Mouse (Mus musculus) CH12.LX (cell line): Measurements from ENCODE around the gene Phka2. TPM values are rescaled to one million over a fixed set of nuclear protein-coding genes. Genes with fewer than 3 reads are reported as not detected.

Source experiments
- DNase-seq: peaks from one replicate; pipeline ENCODE4 v3.0.0-alpha.2; 2013; ENCODE audit errors: extremely low read depth
- H3K27ac ChIP-seq: 2 replicates; pipeline ENCODE4 v1.5.1; 2012; ENCODE audit warnings: low read depth, mild to moderate bottlenecking, control low read depth, moderate library complexity; ENCODE audit not compliant: insufficient read depth
- H3K27me3 ChIP-seq: replicated peaks from 2 replicates; pipeline ENCODE3; 2012; ENCODE audit warnings: inconsistent platforms
- H3K36me3 ChIP-seq, 2 experiments: replicated peaks in 1 of 2; 2 replicates each; pipeline versions ENCODE3 to v1.6.1; 2012; ENCODE audit warnings: inconsistent platforms in 1 of 2, low read length in 1 of 2, mild to moderate bottlenecking in 1 of 2, mixed read lengths in 1 of 2, moderate library complexity in 1 of 2; ENCODE audit not compliant: control insufficient read depth in 1 of 2, insufficient read depth in 1 of 2
- H3K4me1 ChIP-seq, 2 experiments: 2 replicates each; pipeline ENCODE4 v1.6.1; 2012; ENCODE audit warnings: inconsistent platforms in 1 of 2, moderate library complexity in 1 of 2; ENCODE audit not compliant: insufficient read depth in 2 of 2, control insufficient read depth in 1 of 2
- H3K4me2 ChIP-seq: 2 replicates; pipeline ENCODE4 v1.6.1; 2012; ENCODE audit warnings: low read depth, mild to moderate bottlenecking, control low read depth; ENCODE audit not compliant: poor library complexity, insufficient read depth, severe bottlenecking
- H3K4me3 ChIP-seq, 3 experiments: fragments of 150-350 bp in 1 of 3; sonication (generic) in 1 of 3; replicated peaks in 1 of 3; 2 replicates each; pipeline versions ENCODE3 to v1.5.1; 2011 to 2012; ENCODE audit warnings: low read depth in 2 of 3, low read length in 2 of 3, mild to moderate bottlenecking in 2 of 3, moderate library complexity in 2 of 3, control low read depth in 1 of 3, improper control_type of control experiment in 1 of 3, inconsistent platforms in 1 of 3, mixed read lengths in 1 of 3; ENCODE audit not compliant: poor library complexity in 1 of 3
- H3K79me2 ChIP-seq: replicated peaks from 2 replicates; pipeline ENCODE4 v1.6.1; 2012; ENCODE audit warnings: mild to moderate bottlenecking, moderate library complexity; ENCODE audit not compliant: control insufficient read depth, poor library complexity, insufficient read depth, severe bottlenecking; ENCODE audit errors: extremely low read depth
- H3K9ac ChIP-seq: 2 replicates; pipeline ENCODE4 v1.6.1; 2012; ENCODE audit warnings: low read depth, mild to moderate bottlenecking, control low read depth, moderate library complexity; ENCODE audit not compliant: insufficient read depth
- H3K9me3 ChIP-seq: replicated peaks from 2 replicates; pipeline ENCODE3; 2012; ENCODE audit warnings: low read length, inconsistent platforms, mixed read lengths
- CHD1 ChIP-seq: IDR thresholded peaks from 2 replicates; pipeline ENCODE4 v1.6.1; 2012; ENCODE audit warnings: low read depth, low read length, improper control_type of control experiment, inconsistent platforms
- CHD2 ChIP-seq: IDR thresholded peaks from 2 replicates; pipeline ENCODE4 v1.6.1; 2011; ENCODE audit warnings: low read length, improper control_type of control experiment
- HCFC1 ChIP-seq: IDR thresholded peaks from 2 replicates; pipeline ENCODE4 v1.6.1; 2012; ENCODE audit warnings: low read depth, mild to moderate bottlenecking, inconsistent platforms, low read length, improper control_type of control experiment
- IRF4 ChIP-seq: IDR thresholded peaks from 2 replicates; pipeline ENCODE4 v1.6.1; 2014; ENCODE audit warnings: low read depth, mild to moderate bottlenecking, inconsistent platforms, low read length, improper control_type of control experiment
- MAFK ChIP-seq: IDR thresholded peaks from 2 replicates; pipeline ENCODE4 v1.6.1; 2011; ENCODE audit warnings: low read length, improper control_type of control experiment; ENCODE audit not compliant: insufficient replicate concordance
- MAX ChIP-seq: IDR thresholded peaks from 2 replicates; pipeline ENCODE4 v1.6.1; 2011; ENCODE audit warnings: low read length, improper control_type of control experiment
- MEF2A ChIP-seq: IDR thresholded peaks from 2 replicates; pipeline ENCODE4 v1.6.1; 2014; ENCODE audit warnings: low read depth, mild to moderate bottlenecking, inconsistent platforms, low read length, improper control_type of control experiment, borderline replicate concordance
- MXI1 ChIP-seq: IDR thresholded peaks from 2 replicates; pipeline ENCODE4 v1.6.1; 2011; ENCODE audit warnings: mild to moderate bottlenecking, low read depth, low read length, improper control_type of control experiment
- NELFE ChIP-seq: IDR thresholded peaks from 2 replicates; pipeline ENCODE4 v1.6.1; 2011; ENCODE audit warnings: low read depth, low read length, improper control_type of control experiment
- NRF1 ChIP-seq: IDR thresholded peaks from 2 replicates; pipeline ENCODE4 v1.6.1; 2014; ENCODE audit warnings: low read depth, mild to moderate bottlenecking, inconsistent platforms, low read length, improper control_type of control experiment, moderate library complexity
- PAX5 ChIP-seq: IDR thresholded peaks from 2 replicates; pipeline ENCODE4 v1.6.1; 2012; ENCODE audit warnings: low read length, inconsistent platforms, mixed read lengths
- POLR2A ChIP-seq: IDR thresholded peaks from 2 replicates; pipeline ENCODE4 v1.6.1; 2011; ENCODE audit warnings: low read depth, mild to moderate bottlenecking, improper control_type of control experiment, low read length
- SIN3A ChIP-seq: IDR thresholded peaks from 2 replicates; pipeline ENCODE4 v1.6.1; 2012; ENCODE audit warnings: low read length, improper control_type of control experiment, inconsistent platforms
- SMC3 ChIP-seq: IDR thresholded peaks from 2 replicates; pipeline ENCODE4 v1.6.1; 2011; ENCODE audit warnings: low read depth, low read length, improper control_type of control experiment
- TBP ChIP-seq: conservative IDR thresholded peaks from 2 replicates; pipeline ENCODE4 v1.6.1; 2011; ENCODE audit warnings: low read depth, low read length, improper control_type of control experiment
- TCF12 ChIP-seq: IDR thresholded peaks from 2 replicates; pipeline ENCODE4 v1.6.1; 2014; ENCODE audit warnings: low read depth, mild to moderate bottlenecking, inconsistent platforms, low read length, improper control_type of control experiment
- UBTF ChIP-seq: IDR thresholded peaks from 2 replicates; pipeline ENCODE4 v1.6.1; 2012; ENCODE audit warnings: low read depth, mild to moderate bottlenecking, inconsistent platforms, low read length, improper control_type of control experiment, moderate library complexity
- ZMIZ1 ChIP-seq: IDR thresholded peaks from 2 replicates; pipeline ENCODE4 v1.6.1; 2012; ENCODE audit warnings: low read depth, mild to moderate bottlenecking, inconsistent platforms, low read length, improper control_type of control experiment
- dilution Hi-C: fragments of 300-500 bp; cut with MboI; formaldehyde crosslinking; loops from 2 replicates; pipeline ENCODE4 v1.14.3; 2020; ENCODE audit warnings: low sequenced_read_pairs; ENCODE audit not compliant: extremely low pct_unique_long_range_greater_than_20kb, extremely low pct_ligation_motif_present
- in situ Hi-C: fragments of 300-500 bp; cut with MboI; formaldehyde crosslinking; loops from 3 replicates; pipeline ENCODE4 v1.14.3; 2019; ENCODE audit warnings: low sequenced_read_pairs, low pct_ligation_motif_present, low pct_unique_long_range_greater_than_20kb, mixed read lengths
- polyA plus RNA-seq: library from polyadenylated mRNA; unstranded; fragments of >175 nt; gene quantifications from 2 replicates; pipeline ENCODE4 v1.2.1, GENCODE M21; 2012; ENCODE audit warnings: low read depth; ENCODE audit not compliant: insufficient read length
- total RNA-seq, 2 experiments: library from RNA; depleted of rRNA; stranded (reverse); fragments of 300-350 nt in 1 of 2; fragments of >200 nt in 1 of 2; gene quantifications; 2 replicates each; pipeline ENCODE4 v1.2.3; 2012 to 2014

Gene Phka2
- total and polyA plus RNA-seq, 3 experiments: 8.2 to 12.5 (median 10.1) TPM

DNA sequence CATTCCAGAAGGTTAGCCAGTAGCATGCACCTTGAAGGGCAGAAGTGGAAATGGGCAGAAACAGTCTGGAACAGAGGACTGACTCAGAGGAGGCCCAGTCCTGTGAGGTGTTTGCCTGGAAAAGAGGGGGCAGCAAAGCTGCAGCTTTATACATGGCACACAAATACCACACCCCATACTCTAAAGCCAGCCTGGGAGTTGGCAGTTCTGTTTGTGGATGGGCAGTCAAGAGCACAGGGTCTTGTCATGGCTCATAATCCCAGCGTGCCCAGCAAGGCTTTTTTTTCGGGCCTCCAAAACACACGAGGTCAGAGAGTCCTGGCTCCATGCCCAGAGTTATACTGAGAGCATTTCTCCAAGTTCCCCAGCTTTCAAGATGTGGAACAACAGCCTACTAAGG, 99.1 kb downstream of the Phka2 start:
- H3K27me3 ChIP-seq: no peaks in the 10 kb centered on the region
- H3K79me2 ChIP-seq: no peaks in the 10 kb centered on the region
- no peaks in the 10 kb centered on the region for H3K36me3 ChIP-seq
- peaks cover 28 to 63% of the 10 kb centered on the region in 2 experiments; a peak in 3 of 4 replicates for H3K4me1 ChIP-seq
- H3K4me3 ChIP-seq: no peak overlapping the region
- DNase-seq: no peak
- TF ChIP-seq TBP (no peak), CHD1 (no peak), MAFK (no peak), MAX (no peak), SIN3A (no peak), MXI1 (no peak)
- no peak overlapping the region for H3K27ac ChIP-seq
- H3K4me2 ChIP-seq: no peak overlapping the region
- in situ Hi-C loops: no loop called here
- H3K9ac ChIP-seq: no peak overlapping the region
- no peaks in the 10 kb centered on the region for H3K9me3 ChIP-seq
- dilution Hi-C loops: no loop called here

DNA sequence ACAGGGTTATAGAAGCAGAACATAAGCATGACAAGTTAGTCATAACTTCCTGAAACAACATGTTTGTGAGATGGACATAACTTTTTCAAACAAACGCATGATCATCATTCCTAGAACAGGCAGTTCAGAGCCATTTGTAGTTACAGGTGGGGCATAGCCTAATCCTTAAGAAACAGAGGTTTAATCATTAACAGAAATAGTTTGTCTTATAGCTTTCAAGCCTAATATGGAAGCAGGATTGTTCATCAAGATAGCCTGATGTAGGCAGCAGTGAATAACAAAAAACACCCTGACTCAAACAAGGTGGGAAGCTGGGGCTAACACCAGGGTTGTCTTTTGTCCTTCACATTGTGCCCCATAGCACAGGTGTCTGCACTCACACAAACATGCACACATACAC, 100.8 kb downstream of the Phka2 start:
- Histone ChIP-seq H3K4me3 (no peak overlapping the region), H3K36me3 (no peaks in the 10 kb centered on the region), H3K9ac (no peak overlapping the region), H3K27me3 (no peaks in the 10 kb centered on the region), H3K79me2 (no peaks in the 10 kb centered on the region), H3K9me3 (no peaks in the 10 kb centered on the region), H3K4me2 (no peak overlapping the region), H3K27ac (no peak overlapping the region), H3K4me1 (peaks cover 28 to 59% of the 10 kb centered on the region in 2 experiments; a peak in 3 of 4 replicates)
- in situ Hi-C loops (no loop called here), dilution Hi-C loops (no loop called here)
- no peak for DNase-seq
- TF ChIP-seq PAX5 (no peak), CHD2 (no peak), POLR2A (no peak), IRF4 (no peak), NRF1 (no peak), ZMIZ1 (no peak), UBTF (no peak), SMC3 (no peak), HCFC1 (no peak), NELFE (no peak), MEF2A (no peak), TCF12 (no peak)
